Mouse (Mus musculus): Measurements from ENCODE around the gene Prpf4b.
"Not testable (repeated sequence)": the region's sequence is repeated elsewhere in the genome, so short reads cannot be mapped to it uniquely, and the experiment has no call there.

Gene Prpf4b

DNA sequence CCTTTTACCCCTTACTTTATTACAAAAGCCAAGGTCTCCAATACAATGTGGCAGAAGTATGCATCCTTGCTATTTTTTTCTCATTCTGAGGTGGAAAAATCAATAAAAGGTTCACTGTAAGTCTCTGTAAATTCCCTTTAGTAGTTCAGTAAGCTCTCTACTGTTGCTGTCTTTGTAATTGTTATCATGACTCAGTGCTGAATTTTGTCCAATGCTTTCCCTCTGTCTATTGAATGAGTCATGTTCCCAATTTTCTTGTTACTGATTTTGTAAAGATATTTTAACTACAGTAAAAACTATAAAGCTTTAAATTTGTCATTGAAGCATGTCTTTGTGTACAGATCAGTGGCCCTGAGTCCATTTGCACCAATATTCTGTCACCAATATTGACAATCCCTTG lies 67.3 kb downstream of the Prpf4b start:
- no peak for DNase-seq

DNA sequence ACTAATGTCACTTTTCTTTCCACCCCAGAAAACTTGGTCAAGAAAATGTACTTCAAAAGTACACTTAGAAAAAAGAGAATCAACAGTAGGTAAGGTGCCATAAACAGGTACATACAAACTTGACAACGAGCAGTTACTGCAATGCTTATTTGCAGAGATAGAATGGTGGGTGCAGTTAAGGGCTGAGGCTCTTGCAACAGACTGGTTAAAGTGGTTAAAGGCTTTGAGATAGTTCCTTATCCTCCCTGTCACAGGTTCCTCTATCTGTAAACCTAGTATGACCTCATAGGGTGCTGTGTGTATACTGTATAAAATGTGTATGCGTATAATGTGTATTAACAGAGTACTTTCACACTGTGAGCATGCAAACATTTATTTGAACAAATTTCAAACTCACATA lies 76.3 kb downstream of the Prpf4b start:
- not testable (repeated sequence) for DNase-seq

Measured in cerebellum, postnatal 36 days (tissue).